Mouse (Mus musculus): ENCODE results near the gene Col5a3.

- no peak for TF ChIP-seq CTCF (conservative IDR thresholded peaks at IDR 0.05; ENCODE audit: low read length)
- no peak for TF ChIP-seq NANOG (IDR thresholded peaks at IDR 0.05; ENCODE audit: borderline replicate concordance, low read length)
- no peak for TF ChIP-seq POU5F1 (IDR thresholded peaks at IDR 0.05; ENCODE audit: borderline replicate concordance, low read length)
Measured at GRCm38 (mm10) chr9:20842211-20842610, 27.3 kb upstream of the Col5a3 start.
